Mouse (Mus musculus) cerebellum, adult 11 months (tissue): ENCODE data around the gene Polr2i.

Source experiments
- DNase-seq: peaks from one replicate; pipeline ENCODE4 v3.0.0; 2022

Gene Polr2i

DNA sequence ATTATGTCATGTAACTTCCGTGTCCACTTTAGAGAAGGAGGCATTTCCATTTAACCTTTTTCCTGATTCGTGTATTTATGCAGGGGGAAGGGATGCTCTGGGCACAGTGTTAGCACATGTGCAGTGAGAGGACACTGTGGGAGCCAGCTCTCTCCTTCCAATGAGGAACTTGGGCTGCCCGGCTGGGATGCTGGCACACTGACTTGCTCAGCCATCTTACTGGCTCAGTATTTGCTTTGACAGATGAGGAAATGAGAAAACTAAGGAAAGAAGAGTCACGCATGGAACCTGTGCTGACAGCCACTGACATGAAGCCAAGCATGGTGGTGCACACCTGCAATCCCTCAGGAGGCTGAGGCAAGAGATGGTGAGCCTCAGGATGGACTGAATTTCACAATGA is 37.9 kb downstream of the Polr2i start:
- no peak for DNase-seq

DNA sequence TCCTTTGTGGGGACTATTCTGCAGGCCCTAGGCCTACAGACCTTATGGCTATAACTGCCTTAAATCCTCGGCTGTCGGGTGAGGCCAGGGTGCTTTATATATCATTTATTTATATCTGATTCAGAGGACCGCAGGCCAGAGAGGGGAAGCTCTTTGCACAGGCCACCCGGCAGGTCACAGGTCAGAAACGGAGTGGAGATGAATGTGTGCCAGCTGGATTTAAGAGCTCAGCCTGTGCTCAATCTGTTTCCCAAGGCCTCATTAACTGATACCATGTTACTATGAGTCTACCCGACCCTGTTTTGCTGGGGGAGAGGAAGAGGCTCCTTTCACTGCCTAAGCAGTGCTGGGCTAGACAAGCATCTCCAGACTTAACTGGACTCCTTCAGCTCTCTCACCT is 42.6 kb downstream of the Polr2i start:
- DNase-seq, result no peak

DNA sequence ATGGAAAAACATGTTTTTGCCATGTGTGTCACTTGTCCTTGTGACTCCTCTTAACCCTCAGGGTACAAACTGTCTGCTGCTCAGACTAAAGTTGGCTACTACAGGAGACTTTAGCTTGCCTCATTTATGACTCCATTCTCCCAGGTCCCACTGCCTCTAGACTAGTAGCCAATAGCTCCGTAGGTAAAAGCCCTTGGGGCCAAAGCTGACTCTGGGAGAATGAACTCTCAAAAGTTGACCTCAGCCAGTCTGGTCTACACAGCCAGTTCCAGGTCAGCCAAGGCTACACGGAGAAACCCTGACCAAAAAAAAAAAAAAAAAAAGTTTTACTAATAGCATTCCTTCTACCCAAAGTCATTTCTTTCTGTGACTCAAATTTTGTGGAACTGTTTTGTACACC is 47.2 kb downstream of the Polr2i start:
- DNase-seq, result no peak

DNA sequence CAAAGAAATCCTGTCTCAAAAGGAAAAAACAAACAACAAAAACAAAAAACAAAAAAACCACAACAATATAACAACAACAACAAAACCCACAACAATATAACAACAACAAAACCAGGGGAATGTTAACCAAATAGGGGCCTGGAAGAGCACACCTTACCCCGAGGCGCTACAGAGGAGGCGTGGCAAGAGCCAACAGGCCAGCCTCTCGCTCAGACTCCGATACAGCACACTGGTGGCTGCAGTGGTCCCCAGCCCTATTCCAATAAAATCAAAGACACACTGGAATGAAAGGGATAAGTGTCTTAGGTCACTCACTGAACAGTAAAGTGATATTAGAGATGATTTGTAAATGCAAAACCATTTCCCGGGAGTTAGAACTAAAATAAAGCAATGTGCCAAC is 47.8 kb downstream of the Polr2i start:
- DNase-seq, result no peak

DNA sequence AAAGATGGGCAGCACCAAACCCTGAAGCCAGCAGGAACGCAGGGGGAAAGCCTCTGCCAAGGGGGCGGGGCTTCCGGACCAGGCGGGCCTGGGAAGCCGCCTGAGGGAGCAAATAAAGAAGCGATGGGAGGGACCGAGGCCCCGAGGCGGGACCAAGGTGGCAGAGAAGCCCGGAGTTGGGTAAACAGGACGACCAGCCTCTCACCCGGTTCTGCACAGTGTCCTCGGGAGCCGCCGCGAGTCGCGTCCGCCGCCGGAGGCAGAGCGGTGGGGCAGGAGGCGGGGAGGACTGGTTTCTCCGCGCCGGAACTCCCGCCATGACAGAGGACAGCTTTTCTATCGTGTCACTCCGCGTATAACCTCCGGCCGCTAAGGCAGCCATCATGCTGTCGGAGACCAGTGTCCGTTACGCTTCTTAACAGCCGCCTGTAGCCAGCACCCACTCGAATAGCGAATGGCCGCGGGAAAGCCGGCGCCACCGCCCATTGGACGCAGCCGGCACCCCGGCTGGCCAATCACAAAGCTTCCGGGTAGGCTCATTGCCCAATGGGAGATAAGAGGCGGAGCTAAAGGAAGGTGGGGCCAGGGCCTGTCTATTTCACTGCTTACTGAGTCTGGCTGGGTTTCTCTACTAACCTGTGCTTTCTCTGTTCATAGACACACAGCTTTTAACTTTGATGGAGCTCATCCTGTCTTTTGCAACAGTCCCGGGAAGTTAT is 48.4 kb downstream of the Polr2i start, which contains the start of the genes Thap8 and Wdr62:
Gene Thap8, plus strand, starts transcription at position 144 of the 719 bp plus-strand sequence.
Gene Wdr62, minus strand, starts transcription at position 469 of the 719 bp plus-strand sequence.
- peak; percentile 88 for DNase-seq

DNA sequence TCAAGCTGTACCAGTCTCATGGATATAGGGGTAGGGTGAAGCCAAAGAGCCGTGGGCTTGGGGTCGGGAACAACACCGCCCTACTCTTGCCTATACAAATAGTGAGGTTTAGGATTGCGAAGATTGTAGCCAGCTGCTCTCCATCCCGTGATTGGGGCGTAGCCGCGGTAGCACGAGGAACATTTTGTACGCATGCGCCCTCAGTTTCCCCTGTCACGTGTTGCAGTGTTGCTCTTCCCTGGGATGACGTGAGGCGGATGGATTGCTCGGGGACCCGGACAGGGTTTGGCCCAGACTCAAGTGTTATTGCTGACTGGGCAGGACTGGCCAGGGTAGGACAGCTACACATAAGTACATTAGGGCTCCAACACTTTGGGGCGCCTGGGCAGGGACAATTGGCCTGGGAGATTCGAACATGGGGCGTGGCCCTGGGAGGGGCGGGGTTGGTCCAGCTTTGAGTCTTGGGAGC is 49.0 kb downstream of the Polr2i start:
- peak; percentile 81 for DNase-seq

DNA sequence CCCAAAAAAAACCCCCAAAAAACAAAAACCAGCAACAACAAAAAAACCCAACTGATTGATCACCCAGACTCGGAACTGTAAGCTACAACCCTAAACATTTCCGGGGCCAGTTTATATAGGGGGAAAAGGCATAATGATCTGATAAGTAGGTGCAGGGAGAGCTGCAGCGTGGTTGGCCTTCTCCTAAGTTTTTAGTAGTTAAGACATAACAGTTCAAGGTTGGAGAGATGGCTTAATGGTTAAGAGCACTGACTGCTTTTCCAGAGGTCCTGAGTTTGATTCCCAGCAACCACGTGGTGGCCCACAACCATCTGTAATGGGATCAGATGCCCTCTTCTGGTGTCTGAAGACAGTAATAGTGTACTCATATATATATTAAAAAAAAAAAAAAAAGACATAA is 49.8 kb downstream of the Polr2i start:
- DNase-seq, result no peak

DNA sequence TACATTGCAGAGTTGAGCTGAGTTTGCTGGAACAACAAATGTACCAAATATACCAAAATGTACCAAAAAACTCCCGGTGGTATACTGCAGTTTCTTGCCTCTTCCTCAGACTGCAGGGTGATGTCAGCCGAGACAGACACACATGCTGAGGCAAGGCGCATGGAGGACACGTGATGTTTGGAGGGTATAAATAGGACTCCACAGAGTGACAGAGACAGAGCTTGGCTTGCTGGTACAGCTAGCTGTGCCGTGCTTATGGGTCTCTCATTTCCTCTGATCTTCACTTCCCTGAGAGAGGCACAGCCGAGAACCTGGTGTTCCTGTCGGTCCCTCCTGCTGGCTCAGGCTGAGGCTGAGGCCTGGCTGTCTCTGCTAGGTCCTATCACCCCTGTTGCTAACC is 51.0 kb downstream of the Polr2i start:
- no peak for DNase-seq
